Mouse (Mus musculus): ENCODE results near the gene Ltbp2. TPM values are rescaled to one million over a fixed set of nuclear protein-coding genes. Genes with fewer than 3 reads are reported as not detected.

The Ltbp2 gene
- 1.3 and 1.4 TPM in 2 replicates for polyA plus RNA-seq (2015; fragmentation: Nextera tagmentation; extraction: Ambion mirVana)

- peaks cover 6% of the 10 kb centered on the region; the same call in 1 of the 2 replicates for H3K27me3 ChIP-seq (ENCODE audit: control insufficient read depth, insufficient read depth, low read length)
- peak; percentile 84 for ATAC-seq (ENCODE audit: low FRiP score, low TSS enrichment)
- no peak within 1 kb of the TSS for H3K27ac ChIP-seq (replicated peaks)
- H3K36me3 ChIP-seq (ENCODE audit: control insufficient read depth, insufficient read depth, low read length): no peaks in the 10 kb centered on the region
- H3K4me1 ChIP-seq (replicated peaks; ENCODE audit: control insufficient read depth, insufficient read depth): peaks cover 3% of the 10 kb centered on the region; the same call in 1 of the 2 replicates
- H3K9ac ChIP-seq (ENCODE audit: low read length): peak within 1 kb of the TSS; percentile 43
- no peaks in the 10 kb centered on the region for H3K9me3 ChIP-seq (ENCODE audit: control insufficient read depth, low read length)
- TF ChIP-seq CTCF (IDR thresholded peaks at IDR 0.05; ENCODE audit: low read depth) (peak; percentile 98), EP300 (optimal IDR thresholded peaks at IDR 0.05) (no peak)
- peak within 1 kb of the TSS; percentile 44 for H3K4me3 ChIP-seq (ENCODE audit: low read depth, low read length)
- peak within 1 kb of the TSS; percentile 70 for H3K4me2 ChIP-seq (replicated peaks; ENCODE audit: low read depth)
- 2% methylated on average over 34 of the region's 34 CpGs for WGBS
- peak; percentile 94 for DNase-seq (ENCODE audit: low spot score)
Observed at GRCm38 (mm10) chr12:84876481-84877121, at the start of gene Ltbp2. TSS of gene Ltbp2 (minus strand) at chr12:84876532.

GRCm38 (mm10) chr12:84924324-84924723 is 48.0 kb upstream of the Ltbp2 start:
- no peak overlapping the region for H3K9ac ChIP-seq (ENCODE audit: low read length)
- H3K27ac ChIP-seq (replicated peaks): no peak overlapping the region
- H3K4me3 ChIP-seq (ENCODE audit: low read depth, low read length): no peak overlapping the region
- H3K4me2 ChIP-seq (replicated peaks; ENCODE audit: low read depth): no peak overlapping the region
- no peaks in the 10 kb centered on the region for H3K4me1 ChIP-seq (replicated peaks; ENCODE audit: control insufficient read depth, insufficient read depth)
- WGBS: 91% methylated on average over 5 of the region's 5 CpGs
- TF ChIP-seq CTCF (IDR thresholded peaks at IDR 0.05; ENCODE audit: low read depth) (no peak), EP300 (optimal IDR thresholded peaks at IDR 0.05) (no peak)
- ATAC-seq (ENCODE audit: low FRiP score, low TSS enrichment): no peak
- no peaks in the 10 kb centered on the region for H3K9me3 ChIP-seq (ENCODE audit: control insufficient read depth, low read length)
- no peaks in the 10 kb centered on the region for H3K27me3 ChIP-seq (ENCODE audit: control insufficient read depth, insufficient read depth, low read length)
- no peak for DNase-seq (ENCODE audit: low spot score)
- peaks cover 11% of the 10 kb centered on the region for H3K36me3 ChIP-seq (ENCODE audit: control insufficient read depth, insufficient read depth, low read length)

- Histone ChIP-seq H3K4me1 (replicated peaks; ENCODE audit: control insufficient read depth, insufficient read depth) (no peaks in the 10 kb centered on the region), H3K4me3 (ENCODE audit: low read depth, low read length) (no peak overlapping the region), H3K27me3 (ENCODE audit: control insufficient read depth, insufficient read depth, low read length) (no peaks in the 10 kb centered on the region), H3K36me3 (ENCODE audit: control insufficient read depth, insufficient read depth, low read length) (peaks cover 11% of the 10 kb centered on the region), H3K9me3 (ENCODE audit: control insufficient read depth, low read length) (no peaks in the 10 kb centered on the region), H3K4me2 (replicated peaks; ENCODE audit: low read depth) (no peak overlapping the region), H3K27ac (replicated peaks) (no peak overlapping the region), H3K9ac (ENCODE audit: low read length) (no peak overlapping the region)
- no peak for ATAC-seq (ENCODE audit: low FRiP score, low TSS enrichment)
- 62% methylated on average over 8 of the region's 8 CpGs for WGBS
- no peak for TF ChIP-seq CTCF (IDR thresholded peaks at IDR 0.05; ENCODE audit: low read depth)
- TF ChIP-seq EP300 (optimal IDR thresholded peaks at IDR 0.05): no peak
- DNase-seq (ENCODE audit: low spot score): no peak
Observed at GRCm38 (mm10) chr12:84921881-84922419, 45.6 kb upstream of the Ltbp2 start.

GRCm38 (mm10) chr12:84918809-84919208 is 42.5 kb upstream of the Ltbp2 start:
- no peak for ATAC-seq (ENCODE audit: low FRiP score, low TSS enrichment)
- no peak for TF ChIP-seq CTCF (IDR thresholded peaks at IDR 0.05; ENCODE audit: low read depth)
- no peak for TF ChIP-seq EP300 (optimal IDR thresholded peaks at IDR 0.05)
- no peak for DNase-seq (ENCODE audit: low spot score)
- Histone ChIP-seq H3K27me3 (ENCODE audit: control insufficient read depth, insufficient read depth, low read length) (no peaks in the 10 kb centered on the region), H3K4me1 (replicated peaks; ENCODE audit: control insufficient read depth, insufficient read depth) (no peaks in the 10 kb centered on the region), H3K9ac (ENCODE audit: low read length) (no peak overlapping the region), H3K36me3 (ENCODE audit: control insufficient read depth, insufficient read depth, low read length) (peaks cover 6% of the 10 kb centered on the region), H3K9me3 (ENCODE audit: control insufficient read depth, low read length) (no peaks in the 10 kb centered on the region), H3K27ac (replicated peaks) (no peak overlapping the region), H3K4me2 (replicated peaks; ENCODE audit: low read depth) (no peak overlapping the region), H3K4me3 (ENCODE audit: low read depth, low read length) (no peak overlapping the region)
- WGBS: 85% methylated on average over 6 of the region's 6 CpGs

GRCm38 (mm10) chr12:84917799-84918198 is 41.5 kb upstream of the Ltbp2 start:
- WGBS: 59% methylated on average over 3 of the region's 3 CpGs
- H3K4me2 ChIP-seq (replicated peaks; ENCODE audit: low read depth): no peak overlapping the region
- no peaks in the 10 kb centered on the region for H3K4me1 ChIP-seq (replicated peaks; ENCODE audit: control insufficient read depth, insufficient read depth)
- H3K27ac ChIP-seq (replicated peaks): no peak overlapping the region
- no peak overlapping the region for H3K4me3 ChIP-seq (ENCODE audit: low read depth, low read length)
- TF ChIP-seq EP300 (optimal IDR thresholded peaks at IDR 0.05) (no peak), CTCF (IDR thresholded peaks at IDR 0.05; ENCODE audit: low read depth) (no peak)
- ATAC-seq (ENCODE audit: low FRiP score, low TSS enrichment) (no peak), DNase-seq (ENCODE audit: low spot score) (no peak)
- H3K9me3 ChIP-seq (ENCODE audit: control insufficient read depth, low read length): no peaks in the 10 kb centered on the region
- H3K9ac ChIP-seq (ENCODE audit: low read length): no peak overlapping the region
- no peaks in the 10 kb centered on the region for H3K27me3 ChIP-seq (ENCODE audit: control insufficient read depth, insufficient read depth, low read length)
- H3K36me3 ChIP-seq (ENCODE audit: control insufficient read depth, insufficient read depth, low read length): peaks cover 6% of the 10 kb centered on the region

- TF ChIP-seq EP300 (optimal IDR thresholded peaks at IDR 0.05): no peak
- TF ChIP-seq CTCF (IDR thresholded peaks at IDR 0.05; ENCODE audit: low read depth): no peak
Observed at GRCm38 (mm10) chr12:84914959-84915358, 38.6 kb upstream of the Ltbp2 start.

More at GRCm38 (mm10) chr12:84914959-84915358, 38.6 kb upstream of the Ltbp2 start:
- H3K4me1 ChIP-seq (replicated peaks; ENCODE audit: control insufficient read depth, insufficient read depth): no peaks in the 10 kb centered on the region
- H3K4me3 ChIP-seq (ENCODE audit: low read depth, low read length): no peak overlapping the region
- 85% methylated on average over 5 of the region's 5 CpGs for WGBS
- no peaks in the 10 kb centered on the region for H3K27me3 ChIP-seq (ENCODE audit: control insufficient read depth, insufficient read depth, low read length)
- no peaks in the 10 kb centered on the region for H3K9me3 ChIP-seq (ENCODE audit: control insufficient read depth, low read length)
- H3K27ac ChIP-seq (replicated peaks): no peak overlapping the region
- peaks cover 2% of the 10 kb centered on the region; the same call in 1 of the 2 replicates for H3K36me3 ChIP-seq (ENCODE audit: control insufficient read depth, insufficient read depth, low read length)
- ATAC-seq (ENCODE audit: low FRiP score, low TSS enrichment) (no peak), DNase-seq (ENCODE audit: low spot score) (no peak)
- no peak overlapping the region for H3K4me2 ChIP-seq (replicated peaks; ENCODE audit: low read depth)
- H3K9ac ChIP-seq (ENCODE audit: low read length): no peak overlapping the region
